Mouse (Mus musculus): ENCODE results near the gene Zfp316. TPM values are rescaled to one million over a fixed set of nuclear protein-coding genes. Genes with fewer than 3 reads are reported as not detected.

Zfp316 gene
- polyA plus RNA-seq, 1 experiment from 2014 or later: 1.5 TPM

DNA sequence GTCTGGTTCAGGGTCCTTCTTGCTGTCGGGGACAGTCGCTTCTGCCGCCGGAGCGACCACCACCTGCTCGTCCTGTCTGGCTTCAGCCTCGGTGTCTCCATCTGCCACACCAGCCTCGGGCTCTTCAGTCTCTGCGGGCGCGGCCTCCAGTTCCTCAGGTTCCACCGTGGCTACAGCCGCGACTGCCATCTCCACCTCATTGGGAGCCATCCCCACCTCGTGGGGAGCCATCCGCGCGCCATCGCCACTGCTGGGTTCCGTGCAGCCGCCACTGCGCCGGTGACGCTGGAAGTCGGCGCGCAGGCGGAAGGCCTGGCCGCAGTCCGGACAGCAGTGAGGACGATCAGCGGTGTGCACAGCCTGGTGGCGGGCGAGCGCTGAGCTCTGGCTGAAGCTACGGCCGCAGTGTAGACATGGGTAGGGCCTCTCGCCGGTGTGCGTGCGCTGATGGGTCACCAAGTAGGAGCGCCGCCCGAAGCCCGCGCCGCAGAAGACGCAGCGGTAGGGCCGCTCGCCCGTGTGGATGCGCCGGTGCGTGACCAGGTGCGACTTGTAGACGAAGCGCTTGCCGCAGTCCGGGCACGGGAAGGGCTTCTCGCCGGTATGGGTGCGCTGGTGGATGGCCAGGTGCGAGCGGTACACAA lies 15.2 kb downstream of the Zfp316 start:
- H3K27me3 ChIP-seq (ENCODE audit: control insufficient read depth, insufficient read depth, low read length): peaks cover 73% of the 10 kb centered on the region
- H3K4me1 ChIP-seq (ENCODE audit: control insufficient read depth, insufficient read depth, low read length): peaks cover 11% of the 10 kb centered on the region
- ATAC-seq (replicated peaks; ENCODE audit: extremely low read depth, insufficient read depth, low FRiP score): no peak; the same call in 1 of the 2 replicates
- no peak overlapping the region for H3K9ac ChIP-seq (ENCODE audit: low read length)
- WGBS: 20% methylated on average over 66 of the region's 66 CpGs
- peak overlapping the region; percentile 48 for H3K4me3 ChIP-seq (ENCODE audit: low read length)
- H3K9me3 ChIP-seq (replicated peaks; ENCODE audit: control insufficient read depth, low read length): no peaks in the 10 kb centered on the region
- H3K36me3 ChIP-seq (ENCODE audit: control insufficient read depth, insufficient read depth): no peaks in the 10 kb centered on the region; the same call in 1 of the 2 replicates
- H3K27ac ChIP-seq (ENCODE audit: low read length): no peak overlapping the region
- peak overlapping the region; percentile 69; the same call in 1 of the 2 replicates for H3K4me2 ChIP-seq (ENCODE audit: low read depth, low read length)

DNA sequence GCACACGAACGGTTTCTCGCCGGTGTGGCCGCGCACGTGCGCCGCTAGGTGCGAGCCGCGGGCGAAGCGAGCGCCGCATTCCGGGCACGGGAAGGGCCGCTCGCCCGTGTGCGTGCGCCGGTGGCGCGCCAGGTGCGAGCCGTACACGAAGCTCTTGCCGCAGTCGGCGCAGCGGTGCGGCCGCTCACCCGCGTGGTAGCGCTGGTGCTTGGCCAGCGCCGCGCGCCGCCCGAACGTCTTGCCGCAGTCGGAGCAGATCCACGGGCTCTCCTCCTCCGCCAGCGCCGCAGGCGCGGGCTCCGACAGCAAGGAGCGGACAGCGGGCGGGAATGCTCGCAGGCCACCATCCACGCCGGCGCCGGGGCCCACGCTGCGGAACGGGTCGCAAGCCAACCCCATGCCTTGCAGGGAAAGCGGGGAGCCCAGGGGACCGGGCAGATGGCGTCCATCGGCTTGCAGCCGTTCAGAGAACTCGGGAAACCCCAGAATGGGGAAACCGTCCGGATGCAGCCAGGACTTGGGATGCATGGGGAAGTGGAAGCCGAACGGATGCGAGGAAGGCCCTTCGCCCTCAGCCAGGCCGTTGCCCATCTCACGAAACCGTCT lies 15.8 kb downstream of the Zfp316 start:
- Histone ChIP-seq H3K27me3 (ENCODE audit: control insufficient read depth, insufficient read depth, low read length) (peaks cover 73% of the 10 kb centered on the region), H3K4me1 (ENCODE audit: control insufficient read depth, insufficient read depth, low read length) (peaks cover 11% of the 10 kb centered on the region), H3K36me3 (ENCODE audit: control insufficient read depth, insufficient read depth) (no peaks in the 10 kb centered on the region; the same call in 1 of the 2 replicates), H3K4me2 (ENCODE audit: low read depth, low read length) (peak overlapping the region; percentile 69), H3K4me3 (ENCODE audit: low read length) (peak overlapping the region; percentile 48), H3K9ac (ENCODE audit: low read length) (peak overlapping the region; percentile 20; the same call in 1 of the 2 replicates), H3K9me3 (replicated peaks; ENCODE audit: control insufficient read depth, low read length) (no peaks in the 10 kb centered on the region), H3K27ac (ENCODE audit: low read length) (no peak overlapping the region)
- no peak for ATAC-seq (replicated peaks; ENCODE audit: extremely low read depth, insufficient read depth, low FRiP score)
- WGBS: 8% methylated on average over 75 of the region's 81 CpGs

DNA sequence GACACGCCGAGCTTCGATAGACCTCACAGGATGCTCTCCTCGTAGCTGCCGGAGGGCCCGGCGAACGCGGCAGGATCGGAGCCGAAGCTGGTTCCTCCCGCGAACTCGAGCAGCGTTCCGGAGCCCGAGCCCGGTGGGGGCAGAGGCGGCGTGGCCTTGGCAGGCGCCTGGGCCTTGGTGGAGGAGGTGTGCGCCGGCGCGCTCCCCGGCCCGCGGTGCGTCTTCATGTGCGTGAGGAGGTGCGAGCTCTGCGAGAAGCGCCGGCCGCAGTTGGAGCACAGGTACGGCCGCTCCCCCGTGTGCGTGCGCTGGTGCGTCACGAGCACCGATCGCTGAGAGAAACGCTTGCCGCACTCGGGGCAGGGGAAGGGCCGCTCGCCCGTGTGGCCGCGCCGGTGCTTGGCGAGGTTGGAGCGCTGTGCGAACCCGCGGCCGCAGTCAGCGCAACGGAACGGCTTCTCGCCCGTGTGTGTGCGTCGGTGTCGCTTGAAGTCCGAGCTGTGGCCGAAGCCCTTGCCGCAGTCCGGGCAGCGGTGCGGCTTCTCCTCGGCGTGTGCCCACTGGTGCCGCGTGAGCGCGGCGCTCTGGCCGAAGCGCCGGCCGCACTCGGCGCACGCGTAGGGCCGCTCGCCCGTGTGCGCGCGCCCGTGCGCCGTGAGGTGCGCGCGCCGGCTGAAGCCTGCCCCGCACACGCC lies 16.5 kb downstream of the Zfp316 start:
- 8% methylated on average over 100 of the region's 103 CpGs for whole genome bisulfite sequencing
- Histone ChIP-seq H3K4me3 (ENCODE audit: low read length) (peak overlapping the region; percentile 48), H3K4me2 (ENCODE audit: low read depth, low read length) (peak overlapping the region; percentile 69), H3K36me3 (ENCODE audit: control insufficient read depth, insufficient read depth) (peaks cover 4% of the 10 kb centered on the region), H3K9ac (ENCODE audit: low read length) (peak overlapping the region; percentile 20; the same call in 1 of the 2 replicates), H3K27ac (ENCODE audit: low read length) (no peak overlapping the region), H3K4me1 (ENCODE audit: control insufficient read depth, insufficient read depth, low read length) (peaks cover 11% of the 10 kb centered on the region), H3K27me3 (ENCODE audit: control insufficient read depth, insufficient read depth, low read length) (peaks cover 73% of the 10 kb centered on the region), H3K9me3 (replicated peaks; ENCODE audit: control insufficient read depth, low read length) (no peaks in the 10 kb centered on the region)
- peak; percentile 50 for ATAC-seq (replicated peaks; ENCODE audit: extremely low read depth, insufficient read depth, low FRiP score)

GRCm38 (mm10) chr5:143252791-143253185 lies 17.0 kb downstream of the Zfp316 start:
- peak overlapping the region; percentile 69; the same call in 1 of the 2 replicates for H3K4me2 ChIP-seq (ENCODE audit: low read depth, low read length)
- H3K36me3 ChIP-seq (ENCODE audit: control insufficient read depth, insufficient read depth): peaks cover 7% of the 10 kb centered on the region
- no peak overlapping the region for H3K9ac ChIP-seq (ENCODE audit: low read length)
- no peak for ATAC-seq (replicated peaks; ENCODE audit: extremely low read depth, insufficient read depth, low FRiP score)
- peaks cover 68% of the 10 kb centered on the region for H3K27me3 ChIP-seq (ENCODE audit: control insufficient read depth, insufficient read depth, low read length)
- 35% methylated on average over 18 of the region's 18 CpGs for WGBS
- H3K27ac ChIP-seq (ENCODE audit: low read length): no peak overlapping the region
- H3K9me3 ChIP-seq (replicated peaks; ENCODE audit: control insufficient read depth, low read length): no peaks in the 10 kb centered on the region
- peak overlapping the region; percentile 48 for H3K4me3 ChIP-seq (ENCODE audit: low read length)
- H3K4me1 ChIP-seq (ENCODE audit: control insufficient read depth, insufficient read depth, low read length): peaks cover 11% of the 10 kb centered on the region

DNA sequence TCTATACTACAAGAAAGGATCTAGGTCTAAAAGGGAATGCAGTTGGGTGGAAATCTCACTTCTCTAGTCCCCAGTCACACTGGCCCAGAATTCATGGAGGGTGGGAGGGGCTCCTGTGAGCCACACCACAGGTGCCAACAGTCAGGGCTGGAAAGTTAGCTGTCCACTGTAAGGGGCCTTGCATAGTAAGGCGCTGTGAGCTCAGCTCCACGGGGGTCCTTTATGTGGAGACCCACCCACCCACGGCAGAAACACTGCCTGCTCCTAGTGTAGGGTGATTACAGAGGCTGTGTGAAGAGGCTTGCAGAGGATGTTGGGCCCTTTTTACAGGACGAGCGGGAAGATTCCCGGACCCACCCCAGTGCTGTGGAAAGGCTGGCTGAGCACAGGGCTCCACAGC lies 17.8 kb downstream of the Zfp316 start:
- no peaks in the 10 kb centered on the region for H3K9me3 ChIP-seq (replicated peaks; ENCODE audit: control insufficient read depth, low read length)
- no peak for ATAC-seq (replicated peaks; ENCODE audit: extremely low read depth, insufficient read depth, low FRiP score)
- H3K4me3 ChIP-seq (ENCODE audit: low read length): no peak overlapping the region
- no peak overlapping the region for H3K4me2 ChIP-seq (ENCODE audit: low read depth, low read length)
- peaks cover 12% of the 10 kb centered on the region for H3K36me3 ChIP-seq (ENCODE audit: control insufficient read depth, insufficient read depth)
- H3K4me1 ChIP-seq (ENCODE audit: control insufficient read depth, insufficient read depth, low read length): peaks cover 11% of the 10 kb centered on the region
- 70% methylated on average over 6 of the region's 6 CpGs for WGBS
- no peak overlapping the region for H3K27ac ChIP-seq (ENCODE audit: low read length)
- no peak overlapping the region for H3K9ac ChIP-seq (ENCODE audit: low read length)
- peaks cover 62% of the 10 kb centered on the region for H3K27me3 ChIP-seq (ENCODE audit: control insufficient read depth, insufficient read depth, low read length)

- no peak overlapping the region for H3K9ac ChIP-seq (ENCODE audit: low read length)
- ATAC-seq (replicated peaks; ENCODE audit: extremely low read depth, insufficient read depth, low FRiP score): no peak
- WGBS: 95% methylated on average over 26 of the region's 26 CpGs
Observed at GRCm38 (mm10) chr5:143244926-143245325, 24.9 kb downstream of the Zfp316 start.

GRCm38 (mm10) chr5:143236036-143236435 lies 33.8 kb downstream of the Zfp316 start:
- no peaks in the 10 kb centered on the region for H3K9me3 ChIP-seq (replicated peaks; ENCODE audit: control insufficient read depth, low read length)
- 31% methylated on average over 9 of the region's 9 CpGs for WGBS
- peak overlapping the region; percentile 89 for H3K4me3 ChIP-seq (ENCODE audit: low read length)
- H3K27me3 ChIP-seq (ENCODE audit: control insufficient read depth, insufficient read depth, low read length): no peaks in the 10 kb centered on the region
- no peak for ATAC-seq (replicated peaks; ENCODE audit: extremely low read depth, insufficient read depth, low FRiP score)
- H3K4me1 ChIP-seq (ENCODE audit: control insufficient read depth, insufficient read depth, low read length): peaks cover 13% of the 10 kb centered on the region
- H3K4me2 ChIP-seq (ENCODE audit: low read depth, low read length): peak overlapping the region; percentile 95
- peak overlapping the region; percentile 98 for H3K9ac ChIP-seq (ENCODE audit: low read length)
- H3K36me3 ChIP-seq (ENCODE audit: control insufficient read depth, insufficient read depth): peaks cover 26% of the 10 kb centered on the region
- no peak overlapping the region for H3K27ac ChIP-seq (ENCODE audit: low read length)

More at GRCm38 (mm10) chr5:143244926-143245325, 24.9 kb downstream of the Zfp316 start:
- Histone ChIP-seq H3K4me2 (ENCODE audit: low read depth, low read length) (no peak overlapping the region), H3K27ac (ENCODE audit: low read length) (no peak overlapping the region), H3K36me3 (ENCODE audit: control insufficient read depth, insufficient read depth) (peaks cover 78% of the 10 kb centered on the region), H3K4me3 (ENCODE audit: low read length) (no peak overlapping the region), H3K9me3 (replicated peaks; ENCODE audit: control insufficient read depth, low read length) (peaks cover 8% of the 10 kb centered on the region; the same call in 1 of the 2 replicates), H3K4me1 (ENCODE audit: control insufficient read depth, insufficient read depth, low read length) (no peaks in the 10 kb centered on the region), H3K27me3 (ENCODE audit: control insufficient read depth, insufficient read depth, low read length) (no peaks in the 10 kb centered on the region)

DNA sequence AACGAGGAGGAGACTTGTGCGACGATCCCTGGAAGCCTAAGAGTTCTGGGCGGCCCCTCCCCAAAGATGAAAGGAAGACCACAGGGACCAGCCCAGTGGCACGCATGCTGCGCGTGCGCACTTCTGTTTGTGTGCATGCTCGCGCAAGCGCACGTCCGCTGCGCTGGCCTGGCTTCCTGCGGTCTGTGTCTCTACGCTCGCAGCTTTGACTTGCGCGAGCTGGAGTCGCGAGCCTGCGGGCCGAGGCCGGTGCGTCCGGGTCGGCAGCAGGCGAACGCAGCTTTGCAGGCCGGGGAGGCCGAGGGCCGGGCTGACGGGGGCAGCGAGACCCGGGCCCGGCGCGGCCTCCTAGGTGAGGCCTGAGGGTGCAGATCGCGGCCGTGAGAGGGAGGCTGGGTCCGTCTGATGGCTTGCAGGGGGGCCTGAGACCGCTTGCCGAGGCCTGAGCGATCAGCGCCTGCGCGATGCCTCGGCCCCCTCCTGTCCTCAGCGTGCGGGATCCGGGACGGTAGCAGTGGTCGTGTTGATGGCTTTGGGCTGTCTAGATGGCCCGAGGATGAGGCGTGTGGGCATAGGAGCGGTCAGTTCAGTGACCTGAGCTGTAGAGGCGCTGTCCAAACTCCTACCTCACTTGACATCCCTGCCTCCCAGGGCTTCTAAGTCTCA lies 34.7 kb downstream of the Zfp316 start, which contains the start of gene Zfp12:
Zfp12 (plus strand) TSS at position 136 of the 666 bp plus-strand sequence.
- under 1% methylated on average over 58 of the region's 58 CpGs for WGBS
- Histone ChIP-seq H3K4me1 (ENCODE audit: control insufficient read depth, insufficient read depth, low read length) (peaks cover 13% of the 10 kb centered on the region), H3K4me3 (ENCODE audit: low read length) (peak within 1 kb of the TSS; percentile 89)

More for the DNA sequence above, 34.7 kb downstream of the Zfp316 start, which contains the start of gene Zfp12:
- no peaks in the 10 kb centered on the region for H3K27me3 ChIP-seq (ENCODE audit: control insufficient read depth, insufficient read depth, low read length)
- peaks cover 17% of the 10 kb centered on the region for H3K36me3 ChIP-seq (ENCODE audit: control insufficient read depth, insufficient read depth)
- H3K9me3 ChIP-seq (replicated peaks; ENCODE audit: control insufficient read depth, low read length): no peaks in the 10 kb centered on the region
- ATAC-seq (replicated peaks; ENCODE audit: extremely low read depth, insufficient read depth, low FRiP score): peak; percentile 99
- peak within 1 kb of the TSS; percentile 97 for H3K27ac ChIP-seq (ENCODE audit: low read length)
- peak within 1 kb of the TSS; percentile 95 for H3K4me2 ChIP-seq (ENCODE audit: low read depth, low read length)
- H3K9ac ChIP-seq (ENCODE audit: low read length): peak within 1 kb of the TSS; percentile 98
